Mouse (Mus musculus): ENCODE measurements around the gene Selenoo.

Gene Selenoo

GRCm38 (mm10) chr15:89126622-89127021 lies 37.7 kb downstream of the Selenoo start:
- no peak for DNase-seq (ENCODE audit: low read depth, low spot score)

- no peak for DNase-seq (ENCODE audit: low read depth, low spot score)
These were observed 38.6 kb downstream of the Selenoo start for GRCm38 (mm10) chr15:89127364-89127940.

GRCm38 (mm10) chr15:89128382-89129350 lies 39.8 kb downstream of the Selenoo start, which contains the start of gene Hdac10:
Hdac10 (minus strand) TSS chr15:89128700.
- DNase-seq (ENCODE audit: low read depth, low spot score), result peak; percentile 82

- DNase-seq (ENCODE audit: low read depth, low spot score), result no peak
These were observed 41.4 kb downstream of the Selenoo start for GRCm38 (mm10) chr15:89130245-89130644.

GRCm38 (mm10) chr15:89131316-89131715 lies 42.4 kb downstream of the Selenoo start:
- DNase-seq (ENCODE audit: low read depth, low spot score), result no peak

- no peak for DNase-seq (ENCODE audit: low read depth, low spot score)
These were observed 47.7 kb downstream of the Selenoo start for GRCm38 (mm10) chr15:89136461-89137155.

- no peak for DNase-seq (ENCODE audit: low read depth, low spot score)
These were observed 48.6 kb downstream of the Selenoo start for GRCm38 (mm10) chr15:89137378-89138045.

GRCm38 (mm10) chr15:89138046-89138405 lies 49.1 kb downstream of the Selenoo start:
- DNase-seq (ENCODE audit: low read depth, low spot score), result no peak

- DNase-seq (ENCODE audit: low read depth, low spot score), result no peak
These were observed 49.6 kb downstream of the Selenoo start for GRCm38 (mm10) chr15:89138531-89138930.

- DNase-seq (ENCODE audit: low read depth, low spot score), result peak; percentile 45
These were observed 51.3 kb downstream of the Selenoo start for GRCm38 (mm10) chr15:89140048-89140658.

- peak; percentile 87 for DNase-seq (ENCODE audit: low read depth, low spot score)
These were observed 51.9 kb downstream of the Selenoo start, which contains the start of gene Mapk12 for GRCm38 (mm10) chr15:89140659-89141252. Mapk12 (minus strand) TSS chr15:89140703.

- DNase-seq (ENCODE audit: low read depth, low spot score), result no peak
These were observed 52.6 kb downstream of the Selenoo start for GRCm38 (mm10) chr15:89141443-89141842.

- no peak for DNase-seq (ENCODE audit: low read depth, low spot score)
These were observed 53.0 kb downstream of the Selenoo start for GRCm38 (mm10) chr15:89141905-89142304.

GRCm38 (mm10) chr15:89143134-89143533 lies 54.2 kb downstream of the Selenoo start:
- DNase-seq (ENCODE audit: low read depth, low spot score), result no peak

- no peak for DNase-seq (ENCODE audit: low read depth, low spot score)
These were observed 56.1 kb downstream of the Selenoo start for GRCm38 (mm10) chr15:89144965-89145364.

- no peak for DNase-seq (ENCODE audit: low read depth, low spot score)
These were observed 57.0 kb downstream of the Selenoo start for GRCm38 (mm10) chr15:89145813-89146350.

- DNase-seq (ENCODE audit: low read depth, low spot score), result peak; percentile 88
These were observed 57.7 kb downstream of the Selenoo start for GRCm38 (mm10) chr15:89146537-89146936.

GRCm38 (mm10) chr15:89147024-89147423 lies 58.1 kb downstream of the Selenoo start:
- DNase-seq (ENCODE audit: low read depth, low spot score), result peak; percentile 26

GRCm38 (mm10) chr15:89147456-89147855 lies 58.6 kb downstream of the Selenoo start:
- DNase-seq (ENCODE audit: low read depth, low spot score), result peak; percentile 33

GRCm38 (mm10) chr15:89147895-89148294 lies 59.0 kb downstream of the Selenoo start:
- DNase-seq (ENCODE audit: low read depth, low spot score), result no peak
